Mouse (Mus musculus) myocyte (in vitro differentiated cells): ENCODE data around the gene Fat2.

Experiments
- CEBPB ChIP-seq: IDR thresholded peaks from 2 replicates; pipeline ENCODE4 v1.6.1; 2011; ENCODE audit warnings: mild to moderate bottlenecking, moderate library complexity; ENCODE audit not compliant: poor library complexity, insufficient read depth, severe bottlenecking
- MAX ChIP-seq: IDR thresholded peaks from one replicate; pipeline ENCODE4 v1.6.1; 2011; ENCODE audit warnings: low read depth, mild to moderate bottlenecking, control low read depth
- MYOD1 ChIP-seq, 3 experiments: IDR thresholded peaks; one replicate each; pipeline ENCODE4 v1.6.1; 2011; ENCODE audit warnings: control low read depth in 2 of 3, low read depth in 2 of 3, mild to moderate bottlenecking in 2 of 3, moderate library complexity in 1 of 3; ENCODE audit not compliant: insufficient read length in 2 of 3, control insufficient read depth in 1 of 3
- POLR2A ChIP-seq: IDR thresholded peaks from one replicate; pipeline ENCODE4 v1.6.1; 2011; ENCODE audit warnings: low read depth, mild to moderate bottlenecking, control low read depth, moderate library complexity; ENCODE audit not compliant: insufficient read length
- TCF12 ChIP-seq: IDR thresholded peaks from one replicate; pipeline ENCODE4 v1.6.1; 2011; ENCODE audit warnings: mild to moderate bottlenecking, control low read depth; ENCODE audit not compliant: poor library complexity, insufficient read depth, severe bottlenecking
- TCF3 ChIP-seq: IDR thresholded peaks from one replicate; pipeline ENCODE4 v1.6.1; 2011; ENCODE audit warnings: low read depth, control low read depth; ENCODE audit not compliant: insufficient read length
- USF1 ChIP-seq: IDR thresholded peaks from one replicate; pipeline ENCODE4 v1.6.1; 2011; ENCODE audit warnings: low read depth, mild to moderate bottlenecking, control low read depth, moderate library complexity

DNA sequence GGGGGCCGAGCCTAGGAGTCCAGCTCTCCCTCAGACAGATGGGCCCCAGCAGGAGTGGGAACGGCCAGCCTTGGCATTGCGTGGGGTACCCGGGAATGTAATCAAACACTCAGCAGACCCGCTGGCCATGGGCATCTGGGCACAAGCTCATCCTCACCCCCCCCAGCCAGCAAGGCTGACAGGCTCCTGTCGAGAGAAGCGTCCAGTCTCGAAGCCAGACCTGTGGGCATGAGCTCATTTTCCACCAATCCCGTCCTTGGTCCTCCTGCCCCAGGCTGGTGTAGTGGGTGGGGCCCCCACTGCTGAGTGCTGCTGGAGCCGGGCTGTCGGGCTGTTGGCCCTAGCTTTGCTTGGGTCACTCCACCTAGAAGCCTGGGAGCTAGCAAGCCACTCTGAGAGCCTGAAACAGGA, 5.6 kb upstream of the Fat2 start:
- no peak for TF ChIP-seq CEBPB
- no peak for TF ChIP-seq MAX
- no peak for TF ChIP-seq MYOD1 (IDR thresholded peaks at IDR 0.05; ENCODE audit: control insufficient read depth in 1 of 3, insufficient read length in 2 of 3, low read depth in 2 of 3)
- no peak for TF ChIP-seq POLR2A
- TF ChIP-seq TCF3, result no peak
- no peak for TF ChIP-seq TCF12
- no peak for TF ChIP-seq USF1
